In genomic region chr13:90294648-90295007, GRCm38 (mm10) we compare ENCODE assay signal across 21 mouse cellular contexts.
A peak's percentile ranks its signal among the peaks of the same experiment; 100 is the strongest.
DNase-seq lines count a peak whose midpoint lies in the region; ATAC-seq lines count a peak whose summit lies in the region.
"Had no signal": no experiment of that assay in that cellular context is flagged by ENCODE, and none has a peak within 500 bp of the region (broad histone marks: within the 10 kb centered on the region; RNA-seq: fewer than 3 reads in every experiment).

No protein-coding gene starts in this region.

- H3K9me3 ChIP-seq in hindbrain, embryonic 13.5 days = no peaks in the 10 kb centered on the region
- H3K9me3 ChIP-seq in hindbrain, embryonic 10.5 days = no peaks in the 10 kb centered on the region
- H3K9me3 ChIP-seq in forebrain, embryonic 12.5 days = no peaks in the 10 kb centered on the region
- no peaks in the 10 kb centered on the region for H3K9me3 ChIP-seq in hindbrain, embryonic 16.5 days (ENCODE audit: control insufficient read depth, low read length)
- H3K9me3 ChIP-seq in midbrain, embryonic 14.5 days (ENCODE audit: control insufficient read depth, low read length) = no peaks in the 10 kb centered on the region
- H3K9me3 ChIP-seq: liver, embryonic 13.5 days; neural tube, embryonic 12.5 days had no signal

- no peak overlapping the region for H3K4me3 ChIP-seq in hindbrain, embryonic 13.5 days
- H3K4me3 ChIP-seq in hindbrain, embryonic 10.5 days = no peak overlapping the region
- no peak overlapping the region for H3K4me3 ChIP-seq in forebrain, embryonic 12.5 days (replicated peaks)
- H3K4me3 ChIP-seq in hindbrain, embryonic 16.5 days (ENCODE audit: low read length) = no peak overlapping the region
- no peak overlapping the region for H3K4me3 ChIP-seq in midbrain, embryonic 14.5 days (replicated peaks; ENCODE audit: low read depth, low read length)
- H3K4me3 ChIP-seq: liver, embryonic 13.5 days; neural tube, embryonic 12.5 days had no signal

- peak overlapping the region; percentile 30; the same call in 1 of the 2 replicates for H3K27ac ChIP-seq in hindbrain, embryonic 13.5 days
- no peak overlapping the region for H3K27ac ChIP-seq in hindbrain, embryonic 10.5 days
- H3K27ac ChIP-seq in forebrain, embryonic 12.5 days = peak overlapping the region; percentile 60
- no peak overlapping the region for H3K27ac ChIP-seq in hindbrain, embryonic 16.5 days (ENCODE audit: low read depth, low read length)
- H3K27ac ChIP-seq in midbrain, embryonic 14.5 days (replicated peaks; ENCODE audit: low read depth, low read length) = peak overlapping the region; percentile 20; the same call in 1 of the 2 replicates
- H3K27ac ChIP-seq: liver, embryonic 13.5 days; macrophage; neural tube, embryonic 12.5 days had no signal

- WGBS in hindbrain, embryonic 13.5 days = 80% methylated on average over 5 of the region's 5 CpGs
- WGBS in hindbrain, embryonic 10.5 days = 85% methylated on average over 5 of the region's 5 CpGs
- 39% methylated on average over 5 of the region's 5 CpGs for WGBS in forebrain, embryonic 12.5 days
- 64% methylated on average over 5 of the region's 5 CpGs for WGBS in hindbrain, embryonic 16.5 days
- WGBS in midbrain, embryonic 14.5 days = 71% methylated on average over 5 of the region's 5 CpGs

- no peaks in the 10 kb centered on the region for H3K36me3 ChIP-seq in hindbrain, embryonic 13.5 days
- no peaks in the 10 kb centered on the region for H3K36me3 ChIP-seq in hindbrain, embryonic 10.5 days
- no peaks in the 10 kb centered on the region for H3K36me3 ChIP-seq in forebrain, embryonic 12.5 days (replicated peaks)
- H3K36me3 ChIP-seq in hindbrain, embryonic 16.5 days (ENCODE audit: control insufficient read depth, insufficient read depth, low read length) = no peaks in the 10 kb centered on the region
- no peaks in the 10 kb centered on the region for H3K36me3 ChIP-seq in midbrain, embryonic 14.5 days (ENCODE audit: control insufficient read depth, insufficient read depth, low read length)
- H3K36me3 ChIP-seq: liver, embryonic 13.5 days; neural tube, embryonic 12.5 days had no signal

- no peaks in the 10 kb centered on the region for H3K27me3 ChIP-seq in hindbrain, embryonic 13.5 days
- no peaks in the 10 kb centered on the region for H3K27me3 ChIP-seq in hindbrain, embryonic 10.5 days (ENCODE audit: insufficient read depth, poor library complexity, severe bottlenecking)
- H3K27me3 ChIP-seq in forebrain, embryonic 12.5 days = no peaks in the 10 kb centered on the region; the same call in 1 of the 2 replicates
- no peaks in the 10 kb centered on the region for H3K27me3 ChIP-seq in hindbrain, embryonic 16.5 days (replicated peaks; ENCODE audit: control insufficient read depth, insufficient read depth, low read length)
- H3K27me3 ChIP-seq in midbrain, embryonic 14.5 days (ENCODE audit: control insufficient read depth, insufficient read depth, low read length) = no peaks in the 10 kb centered on the region
- H3K27me3 ChIP-seq: CH12.LX; liver, embryonic 13.5 days had no signal

- no peak overlapping the region for H3K4me2 ChIP-seq in hindbrain, embryonic 13.5 days
- H3K4me2 ChIP-seq in forebrain, embryonic 12.5 days = no peak overlapping the region
- no peak overlapping the region for H3K4me2 ChIP-seq in hindbrain, embryonic 16.5 days (ENCODE audit: low read length)
- H3K4me2 ChIP-seq in midbrain, embryonic 14.5 days (ENCODE audit: low read length) = no peak overlapping the region
- H3K4me2 ChIP-seq: heart, embryonic 11.5 days; liver, embryonic 13.5 days; lung, embryonic 14.5 days; neural tube, embryonic 12.5 days had no signal

- peak; percentile 65 for ATAC-seq in hindbrain, embryonic 13.5 days (ENCODE audit: low FRiP score)
- peak; percentile 25; the same call in 1 of the 2 replicates for ATAC-seq in forebrain, embryonic 12.5 days (ENCODE audit: low FRiP score)
- ATAC-seq in hindbrain, embryonic 16.5 days = 0 out of 2 replicates have a peak, but pooled peaks have one; percentile 41
- no peak for ATAC-seq in midbrain, embryonic 14.5 days (ENCODE audit: low FRiP score, low TSS enrichment)

- H3K9ac ChIP-seq in hindbrain, embryonic 13.5 days = no peak overlapping the region
- H3K9ac ChIP-seq in forebrain, embryonic 12.5 days = no peak overlapping the region
- no peak overlapping the region for H3K9ac ChIP-seq in hindbrain, embryonic 16.5 days (ENCODE audit: low read depth, low read length)
- H3K9ac ChIP-seq in midbrain, embryonic 14.5 days (replicated peaks; ENCODE audit: low read length) = no peak overlapping the region
- H3K9ac ChIP-seq: liver, embryonic 13.5 days; lung, embryonic 14.5 days; neural tube, embryonic 12.5 days had no signal

- peaks cover 16% of the 10 kb centered on the region for H3K4me1 ChIP-seq in hindbrain, embryonic 13.5 days (replicated peaks)
- peaks cover 14% of the 10 kb centered on the region for H3K4me1 ChIP-seq in hindbrain, embryonic 10.5 days (replicated peaks)
- peaks cover 24% of the 10 kb centered on the region for H3K4me1 ChIP-seq in forebrain, embryonic 12.5 days
- H3K4me1 ChIP-seq in hindbrain, embryonic 16.5 days (ENCODE audit: control insufficient read depth, insufficient read depth, low read depth, low read length) = peaks cover 2% of the 10 kb centered on the region; the same call in 1 of the 2 replicates
- H3K4me1 ChIP-seq in midbrain, embryonic 14.5 days (ENCODE audit: control insufficient read depth, insufficient read depth, low read length) = peaks cover 14% of the 10 kb centered on the region; the same call in 1 of the 2 replicates
- H3K4me1 ChIP-seq: liver, embryonic 13.5 days had no signal

- DNase-seq in hindbrain, embryonic 10.5 days (ENCODE audit: low spot score) = no peak
- DNase-seq in midbrain, embryonic 14.5 days = no peak
- no peak for DNase-seq in frontal cortex, postnatal 36 days (ENCODE audit: low spot score in 2 of 2)
- DNase-seq in MN1 (ENCODE audit: low spot score) = no peak
- no peak for DNase-seq in cerebellum, adult 18-20 months
- DNase-seq: cerebellum, adult 2 months; heart, postnatal 10 days; kidney, adult 11 months; kidney, postnatal 10 days; layer of hippocampus, postnatal 36 days; liver, embryonic 13.5 days; lung, embryonic 14.5 days; right cerebral cortex, adult 18-20 months; thymus, postnatal 14 days had no signal

Comparison
In these comparisons a context has a peak if more than half of its experiments do, and no peak if none do; other contexts are left out.
1. H3K27ac ChIP-seq: peak in hindbrain, embryonic 13.5 days (single experiment), forebrain, embryonic 12.5 days (single experiment) and midbrain, embryonic 14.5 days (single experiment); none in hindbrain, embryonic 10.5 days (single experiment) and hindbrain, embryonic 16.5 days (single experiment).